Mouse (Mus musculus): ENCODE measurements at regions not wholly inside any gene's neighbourhood (a gene's known extent, or its start where the extent isn't known, plus 50 kb on each side); places are given as distances from the start of the nearest gene placed in this dataset.

DNA sequence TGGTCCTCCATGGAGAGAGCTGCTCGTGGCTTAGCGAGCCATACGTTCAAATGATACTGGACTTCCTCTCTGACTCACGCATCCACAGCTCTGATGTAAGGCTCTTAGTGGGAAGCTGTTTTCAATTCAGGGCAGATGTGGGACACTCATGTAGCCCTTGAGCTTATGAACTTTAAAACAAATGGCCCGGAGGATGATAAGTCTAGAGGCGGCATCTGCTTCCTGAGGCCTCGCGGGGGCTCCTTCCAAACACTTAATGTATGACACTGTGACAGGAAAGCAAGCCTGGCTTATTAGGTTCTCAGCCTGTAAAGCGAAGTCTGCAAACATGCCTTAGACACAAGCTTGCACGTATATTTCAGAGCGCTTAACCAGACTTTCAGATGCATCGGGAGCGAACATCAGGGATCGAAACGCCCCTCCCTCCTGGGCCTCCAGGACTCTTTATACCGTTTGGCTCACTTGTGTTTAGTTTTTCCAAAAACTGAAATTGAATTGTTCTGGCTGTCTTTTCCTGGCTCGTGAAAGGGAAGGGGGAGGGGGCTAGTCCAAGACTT is 59.4 kb upstream of the Sash1 start:
- Histone ChIP-seq H3K36me3 (ENCODE audit: control insufficient read depth, insufficient read depth, low read length) (no peaks in the 10 kb centered on the region), H3K9me3 (ENCODE audit: control insufficient read depth, low read length) (no peaks in the 10 kb centered on the region), H3K4me2 (0 out of 2 replicates have a peak overlapping the region, but pooled peaks have one; percentile 10), H3K27me3 (replicated peaks; ENCODE audit: control insufficient read depth, insufficient read depth, low read length) (no peaks in the 10 kb centered on the region), H3K4me3 (ENCODE audit: low read depth, low read length) (no peak overlapping the region), H3K4me1 (replicated peaks; ENCODE audit: control insufficient read depth, insufficient read depth, low read length) (no peaks in the 10 kb centered on the region), H3K27ac (ENCODE audit: low read depth, low read length) (peak overlapping the region; percentile 28; the same call in 1 of the 2 replicates), H3K9ac (ENCODE audit: low read depth, low read length) (no peak overlapping the region)
- 0 out of 2 replicates have a peak, but pooled peaks have one; percentile 39 for ATAC-seq (replicated peaks; ENCODE audit: low FRiP score)
- DNase-seq (ENCODE audit: low spot score) = peak; percentile 38
- WGBS = 44% methylated on average over 17 of the region's 17 CpGs

GRCm38 (mm10) chr10:8944586-8944985 is 58.7 kb upstream of the Sash1 start:
- 70% methylated on average over 5 of the region's 5 CpGs for WGBS
- no peak for ATAC-seq (replicated peaks; ENCODE audit: low FRiP score)
- Histone ChIP-seq H3K9ac (ENCODE audit: low read depth, low read length) (no peak overlapping the region), H3K4me2 (peak overlapping the region; percentile 9; the same call in 1 of the 2 replicates), H3K4me3 (ENCODE audit: low read depth, low read length) (no peak overlapping the region), H3K27me3 (replicated peaks; ENCODE audit: control insufficient read depth, insufficient read depth, low read length) (no peaks in the 10 kb centered on the region), H3K36me3 (ENCODE audit: control insufficient read depth, insufficient read depth, low read length) (no peaks in the 10 kb centered on the region), H3K9me3 (ENCODE audit: control insufficient read depth, low read length) (no peaks in the 10 kb centered on the region), H3K27ac (ENCODE audit: low read depth, low read length) (no peak overlapping the region), H3K4me1 (replicated peaks; ENCODE audit: control insufficient read depth, insufficient read depth, low read length) (no peaks in the 10 kb centered on the region)
- no peak for DNase-seq (ENCODE audit: low spot score)

- H3K27me3 ChIP-seq (replicated peaks; ENCODE audit: control insufficient read depth, insufficient read depth, low read length) = no peaks in the 10 kb centered on the region
- H3K4me3 ChIP-seq (ENCODE audit: low read depth, low read length) = no peak overlapping the region
- no peak overlapping the region for H3K9ac ChIP-seq (ENCODE audit: low read depth, low read length)
- H3K27ac ChIP-seq (ENCODE audit: low read depth, low read length) = no peak overlapping the region
- ATAC-seq (replicated peaks; ENCODE audit: low FRiP score) (no peak), DNase-seq (ENCODE audit: low spot score) (no peak)
- no peaks in the 10 kb centered on the region for H3K9me3 ChIP-seq (ENCODE audit: control insufficient read depth, low read length)
- 88% methylated on average over 6 of the region's 6 CpGs for WGBS
- H3K4me1 ChIP-seq (replicated peaks; ENCODE audit: control insufficient read depth, insufficient read depth, low read length) = no peaks in the 10 kb centered on the region
- H3K36me3 ChIP-seq (ENCODE audit: control insufficient read depth, insufficient read depth, low read length) = no peaks in the 10 kb centered on the region
- H3K4me2 ChIP-seq = no peak overlapping the region
These were observed 57.8 kb upstream of the Sash1 start for GRCm38 (mm10) chr10:8943698-8944097.

DNA sequence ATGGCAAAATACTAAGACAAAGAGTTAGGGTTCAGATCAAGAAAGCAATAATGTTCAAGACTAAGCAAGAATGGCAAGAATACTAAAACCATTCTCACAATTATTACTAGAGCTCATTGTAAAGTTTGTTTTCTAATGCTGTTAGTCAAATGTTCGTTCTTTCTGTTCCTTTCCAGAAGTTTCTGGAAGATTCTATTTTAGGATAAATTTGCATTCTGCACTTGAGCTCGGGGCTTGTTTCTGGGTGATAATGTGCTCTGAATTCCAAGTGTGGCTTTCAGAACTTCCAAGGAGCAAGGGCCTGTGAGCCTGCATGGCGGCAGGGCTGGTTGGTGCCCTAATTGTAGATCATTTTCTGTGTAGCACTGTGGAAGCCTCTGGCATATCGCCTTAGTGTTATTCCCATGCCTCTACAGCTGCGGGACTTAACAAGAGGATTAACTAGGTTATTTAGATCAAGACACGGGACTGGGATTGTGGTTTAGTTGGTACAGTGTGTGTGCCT is 57.1 kb upstream of the Sash1 start:
- Histone ChIP-seq H3K9me3 (ENCODE audit: control insufficient read depth, low read length) (no peaks in the 10 kb centered on the region), H3K36me3 (ENCODE audit: control insufficient read depth, insufficient read depth, low read length) (no peaks in the 10 kb centered on the region), H3K4me1 (replicated peaks; ENCODE audit: control insufficient read depth, insufficient read depth, low read length) (no peaks in the 10 kb centered on the region), H3K27me3 (replicated peaks; ENCODE audit: control insufficient read depth, insufficient read depth, low read length) (no peaks in the 10 kb centered on the region), H3K4me2 (no peak overlapping the region), H3K27ac (ENCODE audit: low read depth, low read length) (no peak overlapping the region), H3K9ac (ENCODE audit: low read depth, low read length) (no peak overlapping the region), H3K4me3 (ENCODE audit: low read depth, low read length) (no peak overlapping the region)
- ATAC-seq (replicated peaks; ENCODE audit: low FRiP score) = no peak
- no peak for DNase-seq (ENCODE audit: low spot score)
- WGBS = 88% methylated on average over 6 of the region's 6 CpGs

GRCm38 (mm10) chr10:8936369-8936768 is 50.5 kb upstream of the Sash1 start:
- Histone ChIP-seq H3K36me3 (ENCODE audit: control insufficient read depth, insufficient read depth, low read length) (no peaks in the 10 kb centered on the region), H3K9ac (ENCODE audit: low read depth, low read length) (no peak overlapping the region), H3K27me3 (replicated peaks; ENCODE audit: control insufficient read depth, insufficient read depth, low read length) (no peaks in the 10 kb centered on the region), H3K27ac (ENCODE audit: low read depth, low read length) (no peak overlapping the region), H3K4me3 (ENCODE audit: low read depth, low read length) (no peak overlapping the region), H3K9me3 (ENCODE audit: control insufficient read depth, low read length) (no peaks in the 10 kb centered on the region), H3K4me1 (replicated peaks; ENCODE audit: control insufficient read depth, insufficient read depth, low read length) (no peaks in the 10 kb centered on the region), H3K4me2 (no peak overlapping the region)
- no peak for DNase-seq (ENCODE audit: low spot score)
- no peak for ATAC-seq (replicated peaks; ENCODE audit: low FRiP score)
- WGBS = 77% methylated on average over 4 of the region's 4 CpGs
